Mouse (Mus musculus): ENCODE data around the gene Tmem40.

DNA sequence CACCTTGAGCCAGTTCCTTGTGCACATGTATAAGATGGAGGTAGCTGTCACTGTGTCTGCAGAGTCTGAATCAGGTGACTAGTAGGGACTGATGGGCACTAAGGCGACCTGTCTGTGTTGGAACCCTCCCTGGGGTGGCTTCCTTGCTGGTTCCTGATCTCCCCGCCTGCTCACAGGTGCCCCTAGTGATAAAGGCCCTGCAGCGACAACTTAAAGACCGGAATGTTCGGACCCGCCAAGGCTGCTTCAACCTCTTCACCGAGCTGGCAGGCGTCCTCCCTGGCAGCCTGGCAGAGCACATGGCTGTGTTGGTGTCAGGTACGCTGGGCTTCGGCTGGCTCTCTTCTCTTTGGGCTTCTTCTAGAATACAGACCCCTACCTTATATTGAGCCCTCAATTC, 28.8 kb upstream of the Tmem40 start:
- TF ChIP-seq CTCF (IDR thresholded peaks at IDR 0.05; ENCODE audit: borderline replicate concordance, extremely low read depth, insufficient read depth, insufficient read length) (no peak), POLR2A (IDR thresholded peaks at IDR 0.05; ENCODE audit: borderline replicate concordance, extremely low read depth, insufficient read depth, insufficient read length, poor library complexity, severe bottlenecking) (no peak)

Measured in brain, embryonic 14.5 days (tissue).